Mouse (Mus musculus) brain, embryonic 14.5 days (tissue): Measurements from ENCODE around the gene Rnase1.
"Not testable (repeated sequence)": the region's sequence is repeated elsewhere in the genome, so short reads cannot be mapped to it uniquely, and the experiment has no call there.

Experiments used
- CTCF ChIP-seq: fragments of 200-500 bp; IDR thresholded peaks from 2 replicates; pipeline ENCODE4 v1.5.1; 2012; ENCODE audit warnings: inconsistent platforms, mild to moderate bottlenecking, moderate library complexity, borderline replicate concordance; ENCODE audit not compliant: insufficient read depth, insufficient read length; ENCODE audit errors: extremely low read depth
- POLR2A ChIP-seq: fragments of 200-500 bp; IDR thresholded peaks from 2 replicates; pipeline ENCODE4 v1.6.1; 2012; ENCODE audit warnings: mild to moderate bottlenecking, inconsistent platforms, borderline replicate concordance; ENCODE audit not compliant: poor library complexity, insufficient read depth, insufficient read length, severe bottlenecking; ENCODE audit errors: extremely low read depth

- TF ChIP-seq CTCF, POLR2A: not testable (repeated sequence)
These were observed 34.5 kb upstream of the Rnase1 start for GRCm38 (mm10) chr14:51181051-51181450.
